Mouse (Mus musculus): ENCODE measurements at regions not wholly inside any gene's neighbourhood (a gene's known extent, or its start where the extent isn't known, plus 50 kb on each side); places are given as distances from the start of the nearest gene placed in this dataset.

DNA sequence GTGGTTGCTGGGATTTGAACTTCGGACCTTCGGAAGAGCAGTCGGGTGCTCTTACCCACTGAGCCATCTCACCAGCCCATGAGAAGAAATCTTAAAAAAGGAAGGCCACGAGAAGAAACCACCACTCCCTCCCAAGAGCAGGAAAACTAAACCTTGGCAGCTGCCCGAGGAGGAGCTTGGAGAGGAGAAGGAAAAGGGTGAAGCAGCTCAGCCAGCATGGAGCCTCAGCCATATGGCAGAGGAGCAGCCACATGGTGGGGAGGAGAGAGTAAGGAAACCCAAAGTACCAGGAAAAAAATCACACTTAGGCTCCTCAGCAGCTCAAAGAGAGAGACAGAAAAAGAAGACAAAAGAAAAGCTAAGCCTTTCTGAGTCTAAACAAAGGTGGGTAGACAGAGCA, 210.3 kb downstream of the Gm10260 start:
- no peaks in the 10 kb centered on the region for H3K9me3 ChIP-seq (replicated peaks)
- H3K4me3 ChIP-seq = no peak overlapping the region
- no peaks in the 10 kb centered on the region for H3K27me3 ChIP-seq (replicated peaks)
- WGBS (ENCODE audit: insufficient replicate concordance) = 71% methylated on average over 5 of the region's 5 CpGs
- H3K4me2 ChIP-seq = no peak overlapping the region
- no peak for ATAC-seq
- H3K4me1 ChIP-seq = peaks cover 7% of the 10 kb centered on the region; the same call in 1 of the 2 replicates
- no peak overlapping the region for H3K9ac ChIP-seq
- H3K36me3 ChIP-seq = no peaks in the 10 kb centered on the region
- no peak overlapping the region for H3K27ac ChIP-seq

DNA sequence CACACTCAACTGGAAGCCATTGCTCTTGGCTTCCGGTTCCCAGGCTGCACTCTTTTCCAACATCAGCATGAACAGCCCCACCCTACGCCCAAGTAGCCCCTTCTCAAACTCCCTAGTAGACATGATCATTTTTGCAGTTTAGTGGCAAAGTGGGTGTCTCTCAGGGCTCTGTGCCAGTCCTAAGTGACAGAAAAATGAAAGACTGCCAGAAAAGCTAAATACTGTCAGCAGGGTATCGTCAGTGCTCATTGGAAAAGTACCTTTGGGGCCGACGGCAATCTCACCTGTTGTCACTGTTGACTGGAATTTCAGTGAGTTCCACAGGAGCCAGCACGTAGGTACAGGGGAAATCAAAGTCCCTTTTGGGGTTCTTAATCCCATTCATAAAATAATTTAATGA, 211.0 kb downstream of the Gm10260 start:
- no peak for ATAC-seq
- no peaks in the 10 kb centered on the region for H3K36me3 ChIP-seq
- H3K27me3 ChIP-seq (replicated peaks) = no peaks in the 10 kb centered on the region
- H3K4me3 ChIP-seq = no peak overlapping the region
- H3K27ac ChIP-seq = no peak overlapping the region
- 75% methylated on average over 6 of the region's 6 CpGs for WGBS (ENCODE audit: insufficient replicate concordance)
- H3K4me1 ChIP-seq = peaks cover 7% of the 10 kb centered on the region; the same call in 1 of the 2 replicates
- H3K9ac ChIP-seq = no peak overlapping the region
- H3K4me2 ChIP-seq = no peak overlapping the region
- no peaks in the 10 kb centered on the region for H3K9me3 ChIP-seq (replicated peaks)

DNA sequence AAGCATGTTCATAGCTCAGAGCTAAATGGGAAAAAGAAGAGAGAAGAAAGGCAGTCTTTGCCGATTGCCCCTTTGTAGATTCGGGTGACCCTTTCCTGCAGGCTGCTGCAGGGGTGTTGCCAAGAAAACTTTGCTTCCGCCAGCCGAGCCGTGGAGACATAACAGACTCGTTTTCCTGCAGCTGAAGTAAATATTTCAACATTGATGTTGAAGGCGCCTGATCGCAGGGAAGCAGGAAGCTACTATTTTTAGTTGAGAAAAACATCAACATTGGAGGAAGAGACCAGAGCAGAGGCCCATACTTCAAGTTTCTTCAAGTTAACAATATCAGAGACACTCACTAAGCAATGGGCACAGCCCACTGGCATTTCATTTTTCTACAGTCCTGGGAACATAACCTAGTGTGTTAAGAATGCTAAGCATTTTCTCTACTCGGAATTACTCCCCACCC, 211.9 kb downstream of the Gm10260 start:
- ATAC-seq = no peak
- WGBS (ENCODE audit: insufficient replicate concordance) = 15% methylated on average over 9 of the region's 9 CpGs

DNA sequence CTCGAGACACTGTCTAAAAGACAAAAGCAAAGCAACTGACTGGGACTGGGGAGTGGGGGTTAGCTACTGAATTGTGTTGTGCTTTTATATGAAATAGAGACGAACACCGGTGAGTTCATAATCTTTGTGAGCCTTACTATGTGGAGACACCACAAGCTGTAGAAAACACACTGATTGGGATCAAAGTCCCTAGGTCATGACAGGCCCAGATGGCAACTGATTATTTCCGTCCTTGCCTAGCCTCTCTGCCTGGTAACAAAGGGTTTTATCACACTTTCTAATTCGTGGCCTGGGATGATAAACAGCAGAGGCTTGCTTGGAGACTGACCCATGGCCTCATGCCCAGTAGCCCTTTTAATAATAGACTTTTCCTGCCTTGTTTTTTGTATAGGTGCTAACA, 213.5 kb downstream of the Gm10260 start:
- no peak overlapping the region for H3K4me2 ChIP-seq
- H3K36me3 ChIP-seq = no peaks in the 10 kb centered on the region
- no peak for ATAC-seq
- no peak overlapping the region for H3K27ac ChIP-seq
- H3K4me3 ChIP-seq = no peak overlapping the region
- 29% methylated on average over 5 of the region's 5 CpGs for WGBS (ENCODE audit: insufficient replicate concordance)
- H3K27me3 ChIP-seq (replicated peaks) = no peaks in the 10 kb centered on the region
- H3K9ac ChIP-seq = no peak overlapping the region
- H3K4me1 ChIP-seq = peaks cover 7% of the 10 kb centered on the region; the same call in 1 of the 2 replicates
- no peaks in the 10 kb centered on the region for H3K9me3 ChIP-seq (replicated peaks)

More for the DNA sequence above, 211.9 kb downstream of the Gm10260 start:
- H3K27ac ChIP-seq = peak overlapping the region; percentile 62
- no peaks in the 10 kb centered on the region for H3K27me3 ChIP-seq (replicated peaks)
- H3K4me1 ChIP-seq = peaks cover 7% of the 10 kb centered on the region; the same call in 1 of the 2 replicates
- no peak overlapping the region for H3K4me2 ChIP-seq
- H3K9me3 ChIP-seq (replicated peaks) = no peaks in the 10 kb centered on the region
- H3K4me3 ChIP-seq = no peak overlapping the region
- no peaks in the 10 kb centered on the region for H3K36me3 ChIP-seq
- no peak overlapping the region for H3K9ac ChIP-seq

DNA sequence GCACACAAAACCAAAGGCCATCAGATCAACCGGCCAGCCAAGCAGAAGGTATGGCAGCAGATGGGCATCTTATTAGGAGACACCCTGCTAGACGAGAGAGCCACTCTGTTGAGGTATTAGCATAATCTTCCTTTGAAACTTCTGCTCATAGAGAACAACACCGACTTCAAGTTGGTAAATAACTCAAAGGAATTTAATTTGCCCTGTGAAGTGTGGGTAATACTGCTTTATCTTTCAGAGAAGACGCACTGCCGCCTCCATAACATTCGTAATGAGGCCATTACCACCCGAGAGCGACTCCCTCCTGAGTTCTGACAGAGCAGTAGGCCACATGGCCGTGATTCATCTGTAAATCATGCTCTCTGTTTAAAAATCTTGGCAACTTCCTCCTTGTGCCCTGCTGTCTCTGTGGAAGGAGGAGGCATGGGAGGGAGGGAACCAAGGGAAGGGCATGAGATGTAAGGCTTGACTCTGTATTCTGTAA, 214.4 kb downstream of the Gm10260 start:
- Histone ChIP-seq H3K9me3 (replicated peaks) (no peaks in the 10 kb centered on the region), H3K27me3 (replicated peaks) (no peaks in the 10 kb centered on the region), H3K4me2 (no peak overlapping the region), H3K27ac (no peak overlapping the region), H3K4me3 (no peak overlapping the region), H3K4me1 (peaks cover 7% of the 10 kb centered on the region; the same call in 1 of the 2 replicates), H3K9ac (no peak overlapping the region), H3K36me3 (no peaks in the 10 kb centered on the region)
- no peak for ATAC-seq
- 51% methylated on average over 9 of the region's 9 CpGs for WGBS (ENCODE audit: insufficient replicate concordance)

DNA sequence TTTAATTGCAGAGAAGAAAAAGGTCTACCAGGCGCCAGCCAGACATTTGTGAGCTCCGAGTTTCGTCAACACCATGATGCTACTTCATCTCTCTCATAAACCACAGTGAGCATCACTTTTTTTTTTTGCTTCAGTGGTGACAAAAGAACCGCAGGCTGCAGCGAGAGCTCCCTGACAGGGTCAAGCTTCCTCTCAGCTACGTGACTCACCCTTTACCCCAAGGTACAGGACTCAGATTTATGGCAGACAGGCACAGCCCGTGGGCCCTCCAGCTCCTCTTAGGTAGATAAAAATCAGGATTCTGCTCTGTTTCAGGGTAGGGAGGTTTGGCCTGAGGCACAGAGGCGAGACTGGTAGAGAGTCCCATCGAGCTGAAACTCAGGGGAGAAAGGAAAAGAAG, 220.7 kb downstream of the Gm10260 start:
- H3K4me3 ChIP-seq = no peak overlapping the region

DNA sequence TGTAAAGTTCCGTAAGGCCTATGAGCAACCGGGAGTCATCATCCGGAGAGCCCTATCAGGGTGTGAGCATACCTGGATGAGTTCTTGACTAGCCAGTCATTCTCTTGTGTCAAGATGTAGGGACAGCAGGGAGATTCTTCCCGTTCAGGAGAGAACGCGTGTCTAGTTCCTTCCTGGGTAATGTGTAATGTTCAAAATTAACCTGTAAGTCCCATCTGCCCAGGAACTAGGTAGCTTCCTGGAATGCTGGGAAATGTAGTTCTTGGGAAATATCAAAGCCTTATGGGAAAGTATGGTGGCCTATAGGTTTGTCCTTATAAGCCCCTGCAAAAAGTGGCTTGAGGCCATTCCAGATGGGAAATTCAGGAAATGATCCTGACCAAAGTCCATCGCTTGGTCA, 222.0 kb downstream of the Gm10260 start:
- Histone ChIP-seq H3K4me2 (no peak overlapping the region), H3K27me3 (replicated peaks) (no peaks in the 10 kb centered on the region), H3K9ac (no peak overlapping the region), H3K9me3 (replicated peaks) (no peaks in the 10 kb centered on the region), H3K4me1 (peaks cover 3% of the 10 kb centered on the region; the same call in 1 of the 2 replicates), H3K27ac (no peak overlapping the region), H3K4me3 (no peak overlapping the region), H3K36me3 (no peaks in the 10 kb centered on the region)
- 84% methylated on average over 7 of the region's 7 CpGs for WGBS (ENCODE audit: insufficient replicate concordance)
- ATAC-seq = no peak

More for the DNA sequence above, 220.7 kb downstream of the Gm10260 start:
- Histone ChIP-seq H3K9me3 (replicated peaks) (no peaks in the 10 kb centered on the region), H3K9ac (no peak overlapping the region), H3K36me3 (no peaks in the 10 kb centered on the region), H3K27ac (no peak overlapping the region), H3K4me2 (no peak overlapping the region), H3K27me3 (replicated peaks) (no peaks in the 10 kb centered on the region), H3K4me1 (no peaks in the 10 kb centered on the region)
- 49% methylated on average over 9 of the region's 9 CpGs for WGBS (ENCODE audit: insufficient replicate concordance)
- no peak for ATAC-seq

DNA sequence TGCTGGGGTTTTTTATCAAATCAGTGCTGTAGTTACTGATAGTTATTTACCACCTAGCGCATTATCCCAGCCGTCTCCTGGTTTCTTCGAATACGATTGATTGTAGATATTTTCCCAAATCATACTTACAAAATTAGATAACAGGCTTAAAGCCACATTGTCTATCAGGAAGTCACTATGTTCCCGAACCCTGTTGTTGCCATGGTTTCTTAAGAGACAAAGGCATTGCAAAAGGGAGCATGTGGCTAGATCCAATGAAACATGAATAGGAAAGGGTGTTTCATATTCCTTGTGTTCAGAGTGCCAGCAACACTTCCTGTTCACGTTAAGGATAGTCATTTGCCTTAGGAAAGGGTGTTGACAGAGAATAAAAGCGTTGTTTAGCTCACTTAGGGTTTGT, 222.7 kb downstream of the Gm10260 start:
- WGBS (ENCODE audit: insufficient replicate concordance) = 68% methylated on average over 7 of the region's 7 CpGs
- H3K9me3 ChIP-seq (replicated peaks) = no peaks in the 10 kb centered on the region

DNA sequence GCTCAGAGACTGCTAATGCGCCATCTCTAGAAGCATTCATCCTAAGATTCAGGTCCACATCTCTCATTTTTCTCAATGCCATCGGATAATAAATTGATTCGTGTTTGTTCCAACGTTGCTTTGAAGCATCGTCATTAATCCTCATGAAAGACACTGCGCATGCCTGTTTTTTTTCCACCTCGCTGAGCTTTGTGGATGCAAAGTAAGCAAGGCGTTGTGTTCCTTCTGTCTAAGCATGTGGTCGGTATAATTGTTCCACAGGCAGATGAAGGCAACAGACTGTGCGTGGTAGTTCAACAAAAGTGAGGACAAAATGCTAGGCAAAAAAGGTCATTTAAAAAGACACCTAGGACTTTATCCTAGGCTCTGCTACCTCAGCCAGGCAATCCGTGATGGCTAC, 223.2 kb downstream of the Gm10260 start:
- H3K4me1 ChIP-seq = peaks cover 3% of the 10 kb centered on the region; the same call in 1 of the 2 replicates
- no peak overlapping the region for H3K4me3 ChIP-seq
- H3K9ac ChIP-seq = no peak overlapping the region
- no peaks in the 10 kb centered on the region for H3K36me3 ChIP-seq
- H3K27ac ChIP-seq = no peak overlapping the region
- WGBS (ENCODE audit: insufficient replicate concordance) = 76% methylated on average over 11 of the region's 11 CpGs
- no peak for ATAC-seq
- H3K27me3 ChIP-seq (replicated peaks) = no peaks in the 10 kb centered on the region
- no peak overlapping the region for H3K4me2 ChIP-seq
- no peaks in the 10 kb centered on the region for H3K9me3 ChIP-seq (replicated peaks)

More for the DNA sequence above, 222.7 kb downstream of the Gm10260 start:
- Histone ChIP-seq H3K27ac (no peak overlapping the region), H3K4me3 (no peak overlapping the region), H3K36me3 (no peaks in the 10 kb centered on the region), H3K27me3 (replicated peaks) (no peaks in the 10 kb centered on the region), H3K4me2 (no peak overlapping the region), H3K4me1 (peaks cover 3% of the 10 kb centered on the region; the same call in 1 of the 2 replicates), H3K9ac (no peak overlapping the region)
- ATAC-seq = no peak

DNA sequence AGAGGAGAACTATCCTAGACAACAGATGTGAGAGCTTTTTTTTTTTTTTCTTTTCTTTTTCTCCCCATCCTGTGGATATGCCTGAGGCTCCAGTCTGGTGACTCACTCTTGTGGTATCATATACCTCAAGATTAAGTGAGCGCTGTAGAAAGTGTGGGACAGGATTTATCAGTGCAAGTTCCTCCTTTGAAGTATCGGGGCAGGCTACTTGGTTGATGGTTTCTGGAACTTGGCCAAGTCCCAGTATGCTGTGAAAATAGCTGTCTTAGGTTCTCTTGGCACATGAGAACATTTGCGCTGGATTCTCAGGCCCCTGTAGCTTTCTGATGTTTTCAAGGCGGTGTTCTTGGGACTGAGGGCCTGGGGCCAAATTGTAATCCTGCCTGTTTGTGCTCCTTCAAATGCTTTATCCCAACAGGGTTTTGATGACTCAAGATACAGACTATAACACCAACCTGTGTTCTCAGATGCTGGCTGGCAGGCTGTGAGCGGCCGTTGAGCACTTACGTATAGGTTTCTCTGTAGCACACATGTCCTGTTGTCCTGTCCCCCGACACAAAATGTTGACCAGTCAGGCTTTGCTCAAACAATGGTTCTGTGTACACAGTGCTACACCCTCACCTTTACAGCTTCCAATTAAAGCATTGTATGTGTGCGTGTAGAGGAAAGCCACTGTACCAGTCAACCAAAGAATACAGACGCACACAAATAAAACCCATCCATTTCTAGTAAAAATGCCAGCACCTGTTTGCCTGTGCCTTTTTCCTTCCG, 226.4 kb downstream of the Gm10260 start:
- 71% methylated on average over 11 of the region's 11 CpGs for WGBS (ENCODE audit: insufficient replicate concordance)
- H3K36me3 ChIP-seq = no peaks in the 10 kb centered on the region
- ATAC-seq = no peak

DNA sequence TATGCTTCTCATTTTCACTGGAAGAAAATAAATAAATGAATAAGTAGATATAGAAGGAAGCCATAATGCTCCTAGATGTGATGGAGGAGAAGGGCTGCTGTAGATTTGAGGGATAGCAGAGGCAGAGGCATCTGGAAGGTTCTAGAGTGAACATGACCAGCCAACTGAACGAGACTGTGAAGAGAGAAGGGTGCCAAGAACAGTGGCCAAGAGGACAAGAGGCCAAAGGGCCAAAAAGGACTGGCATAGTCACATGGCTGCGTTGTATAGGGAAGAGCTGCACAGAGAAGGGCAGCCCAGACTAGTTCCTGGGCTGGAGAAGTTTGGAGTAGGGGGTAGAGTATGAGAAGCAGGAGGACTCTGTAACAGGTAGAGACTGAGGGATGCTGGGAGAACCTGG, 229.3 kb downstream of the Gm10260 start:
- Histone ChIP-seq H3K4me2 (no peak overlapping the region), H3K4me1 (peaks cover 3% of the 10 kb centered on the region; the same call in 1 of the 2 replicates), H3K27ac (no peak overlapping the region), H3K27me3 (replicated peaks) (no peaks in the 10 kb centered on the region), H3K9me3 (replicated peaks) (no peaks in the 10 kb centered on the region), H3K4me3 (no peak overlapping the region), H3K9ac (no peak overlapping the region), H3K36me3 (no peaks in the 10 kb centered on the region)
- WGBS (ENCODE audit: insufficient replicate concordance) = 39% methylated on average over 2 of the region's 2 CpGs
- ATAC-seq = no peak

More for the DNA sequence above, 226.4 kb downstream of the Gm10260 start:
- Histone ChIP-seq H3K27ac (no peak overlapping the region), H3K9me3 (replicated peaks) (no peaks in the 10 kb centered on the region), H3K9ac (no peak overlapping the region), H3K27me3 (replicated peaks) (no peaks in the 10 kb centered on the region), H3K4me3 (no peak overlapping the region), H3K4me2 (no peak overlapping the region), H3K4me1 (peaks cover 3% of the 10 kb centered on the region; the same call in 1 of the 2 replicates)

DNA sequence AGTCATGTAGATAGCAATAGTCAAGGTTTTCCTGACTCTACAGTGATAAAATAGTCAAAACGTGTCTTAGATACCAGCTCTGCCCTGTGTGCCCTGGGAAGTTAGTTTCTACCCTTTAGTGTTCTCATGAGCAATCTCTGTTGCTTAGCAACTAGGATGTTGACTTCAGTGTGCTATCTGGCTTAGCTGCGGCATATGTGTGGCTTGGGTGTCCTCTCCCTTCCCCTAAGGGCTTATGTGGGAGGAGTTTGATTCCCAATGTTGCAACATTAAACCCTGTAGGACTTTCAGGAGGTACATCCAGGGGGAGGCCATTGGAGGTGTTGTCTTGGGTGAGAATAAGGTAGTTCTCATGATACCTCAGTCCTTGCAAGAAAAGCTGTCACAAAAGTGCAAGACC, 229.9 kb downstream of the Gm10260 start:
- no peak overlapping the region for H3K4me3 ChIP-seq
- H3K9me3 ChIP-seq (replicated peaks) = no peaks in the 10 kb centered on the region
- H3K36me3 ChIP-seq = no peaks in the 10 kb centered on the region
- H3K4me1 ChIP-seq = peaks cover 3% of the 10 kb centered on the region; the same call in 1 of the 2 replicates
- no peak overlapping the region for H3K4me2 ChIP-seq
- H3K27ac ChIP-seq = no peak overlapping the region
- H3K27me3 ChIP-seq (replicated peaks) = no peaks in the 10 kb centered on the region
- WGBS (ENCODE audit: insufficient replicate concordance) = 34% methylated on average over 2 of the region's 2 CpGs
- no peak overlapping the region for H3K9ac ChIP-seq
- no peak for ATAC-seq

Measured in liver, embryonic 12.5 days (tissue).